Mouse (Mus musculus) left cerebral cortex, postnatal 14 days (tissue): ENCODE measurements at regions not wholly inside any gene's neighbourhood (a gene's known extent, or its start where the extent isn't known, plus 50 kb on each side); places are given as distances from the start of the nearest gene placed in this dataset.
"Not testable (repeated sequence)": the region's sequence is repeated elsewhere in the genome, so short reads cannot be mapped to it uniquely, and the experiment has no call there.

ENCODE experiments used
- DNase-seq, 2 experiments: peaks; one replicate each; pipeline ENCODE4 v3.0.0; 2021 to 2022; ENCODE audit warnings: low spot score in 2 of 2, mixed read lengths in 1 of 2
- intact Hi-C: fragments of 180-260 bp; cut with DNase I; formaldehyde crosslinking; loops from one replicate; pipeline ENCODE4 v1.15.1; 2025
- microRNA-seq, 2 experiments: library from miRNA; unstranded; fragments of <30 nt; microRNA quantifications; one replicate each; pipeline ENCODE4 v1.2.0; 2022

GRCm38 (mm10) chr6:22789731-22790130 lies 85.6 kb upstream of the Ptprz1 start:
- intact Hi-C loops, DNase-seq: not testable (repeated sequence)

- intact Hi-C loops, result no loop called here
- no peak for DNase-seq
Observed at GRCm38 (mm10) chr6:22791801-22792200, 83.5 kb upstream of the Ptprz1 start.

- DNase-seq, result no peak
- intact Hi-C loops, result no loop called here
Observed at GRCm38 (mm10) chr6:22792601-22793000, 82.7 kb upstream of the Ptprz1 start.

GRCm38 (mm10) chr6:22794071-22794721 lies 81.1 kb upstream of the Ptprz1 start:
- DNase-seq, result peak; percentile 49 to 79
- intact Hi-C loops, result no loop called here

GRCm38 (mm10) chr6:22794755-22795154 lies 80.5 kb upstream of the Ptprz1 start:
- no peak for DNase-seq
- intact Hi-C loops, result loop anchor here (1.0 kb wide), 1 partner anchor 40 kb away; no protein-coding TSS in a partner anchor

- DNase-seq, result peak in 1 of 2 experiments; percentile 6
- intact Hi-C loops, result loop anchor here (1.0 kb wide), 1 partner anchor 39 kb away; no protein-coding TSS in a partner anchor
Observed at GRCm38 (mm10) chr6:22795291-22795860, 79.9 kb upstream of the Ptprz1 start.

- no peak for DNase-seq
- intact Hi-C loops, result no loop called here
Observed at GRCm38 (mm10) chr6:22801908-22802307, 73.4 kb upstream of the Ptprz1 start.

- peak in 1 of 2 experiments; percentile 11 for DNase-seq
- intact Hi-C loops, result no loop called here
Observed at GRCm38 (mm10) chr6:22802399-22803092, 72.8 kb upstream of the Ptprz1 start.

GRCm38 (mm10) chr6:22803886-22804285 lies 71.4 kb upstream of the Ptprz1 start:
- DNase-seq, result no peak
- intact Hi-C loops, result no loop called here

- no peak for DNase-seq
- intact Hi-C loops, result no loop called here
Observed at GRCm38 (mm10) chr6:22825086-22825768, 50.1 kb upstream of the Ptprz1 start.

Small RNA genes lying in the stretch of these regions (microRNA-seq; reads per million reads assigned to microRNA genes)
- gene Gm25942, result 0 reads per million in 2 experiments
